7 mouse cellular contexts compared by ENCODE assay signal in genomic region chrX:160994543-160995121, GRCm38 (mm10). TPM values are rescaled to one million over a fixed set of nuclear protein-coding genes. Genes with fewer than 3 reads are reported as not detected.
DNase-seq lines count a peak whose midpoint lies in the region; ATAC-seq lines count a peak whose summit lies in the region.

Gene Cdkl5, minus strand, starts transcription at chrX:160994704.

- H3K9me3 ChIP-seq in embryonic facial prominence, embryonic 11.5 days (replicated peaks; ENCODE audit: control insufficient read depth, low read length): no peaks in the 10 kb centered on the region
- no peaks in the 10 kb centered on the region for H3K9me3 ChIP-seq in limb, embryonic 11.5 days (ENCODE audit: control insufficient read depth, low read length)
- H3K9me3 ChIP-seq in midbrain, embryonic 14.5 days (ENCODE audit: control insufficient read depth, low read length): no peaks in the 10 kb centered on the region

- no peaks in the 10 kb centered on the region for H3K4me1 ChIP-seq in embryonic facial prominence, embryonic 11.5 days (ENCODE audit: control insufficient read depth, insufficient read depth, low read length)
- H3K4me1 ChIP-seq in limb, embryonic 11.5 days (ENCODE audit: control insufficient read depth, insufficient read depth, low read length): no peaks in the 10 kb centered on the region
- 0 out of 2 replicates have a peak, but pooled peaks cover 2% of the 10 kb centered on the region for H3K4me1 ChIP-seq in midbrain, embryonic 14.5 days (ENCODE audit: control insufficient read depth, insufficient read depth, low read length)

- no peaks in the 10 kb centered on the region for H3K27me3 ChIP-seq in embryonic facial prominence, embryonic 11.5 days (ENCODE audit: control insufficient read depth, insufficient read depth, low read length)
- H3K27me3 ChIP-seq in limb, embryonic 11.5 days (ENCODE audit: control insufficient read depth, insufficient read depth, low read length): peaks cover 9% of the 10 kb centered on the region; the same call in 1 of the 2 replicates
- no peaks in the 10 kb centered on the region for H3K27me3 ChIP-seq in midbrain, embryonic 14.5 days (ENCODE audit: control insufficient read depth, insufficient read depth, low read length)

- H3K9ac ChIP-seq in embryonic facial prominence, embryonic 11.5 days (replicated peaks; ENCODE audit: low read length): peak within 1 kb of the TSS; percentile 55
- peak within 1 kb of the TSS; percentile 52 for H3K9ac ChIP-seq in limb, embryonic 11.5 days (ENCODE audit: low read length)
- H3K9ac ChIP-seq in midbrain, embryonic 14.5 days (replicated peaks; ENCODE audit: low read length): peak within 1 kb of the TSS; percentile 59

- peak; percentile 94 for ATAC-seq in embryonic facial prominence, embryonic 11.5 days (replicated peaks; ENCODE audit: insufficient number of reproducible peaks, low FRiP score, low TSS enrichment, low read depth)
- ATAC-seq in limb, embryonic 11.5 days (ENCODE audit: insufficient number of reproducible peaks, low FRiP score, low TSS enrichment, low read depth): peak; percentile 96
- ATAC-seq in midbrain, embryonic 14.5 days (ENCODE audit: low FRiP score, low TSS enrichment): peak; percentile 95

- H3K27ac ChIP-seq in embryonic facial prominence, embryonic 11.5 days (replicated peaks; ENCODE audit: low read depth, low read length): 0 out of 2 replicates have a peak within 1 kb of the TSS, but pooled peaks have one; percentile 13
- 0 out of 2 replicates have a peak within 1 kb of the TSS, but pooled peaks have one; percentile 6 for H3K27ac ChIP-seq in limb, embryonic 11.5 days (replicated peaks; ENCODE audit: low read depth, low read length)
- peak within 1 kb of the TSS; percentile 86 for H3K27ac ChIP-seq in midbrain, embryonic 14.5 days (replicated peaks; ENCODE audit: low read depth, low read length)

- WGBS in embryonic facial prominence, embryonic 11.5 days: 19% methylated on average over 52 of the region's 53 CpGs
- WGBS in limb, embryonic 11.5 days: 31% methylated on average over 53 of the region's 53 CpGs
- 21% methylated on average over 53 of the region's 53 CpGs for WGBS in midbrain, embryonic 14.5 days

- H3K36me3 ChIP-seq in embryonic facial prominence, embryonic 11.5 days (replicated peaks; ENCODE audit: control insufficient read depth, insufficient read depth, low read depth, low read length): no peaks in the 10 kb centered on the region
- H3K36me3 ChIP-seq in limb, embryonic 11.5 days (ENCODE audit: control insufficient read depth, insufficient read depth, low read length): no peaks in the 10 kb centered on the region
- no peaks in the 10 kb centered on the region for H3K36me3 ChIP-seq in midbrain, embryonic 14.5 days (ENCODE audit: control insufficient read depth, insufficient read depth, low read length)

- peak within 1 kb of the TSS; percentile 56 for H3K4me3 ChIP-seq in embryonic facial prominence, embryonic 11.5 days (ENCODE audit: low read depth, low read length)
- peak within 1 kb of the TSS; percentile 43 for H3K4me3 ChIP-seq in limb, embryonic 11.5 days (ENCODE audit: low read depth, low read length)
- peak within 1 kb of the TSS; percentile 53 for H3K4me3 ChIP-seq in midbrain, embryonic 14.5 days (replicated peaks; ENCODE audit: low read depth, low read length)

- peak within 1 kb of the TSS; percentile 41 for H3K4me2 ChIP-seq in embryonic facial prominence, embryonic 11.5 days (ENCODE audit: low read depth, low read length)
- H3K4me2 ChIP-seq in limb, embryonic 11.5 days (ENCODE audit: low read depth, severe bottlenecking): peak within 1 kb of the TSS; percentile 44
- peak within 1 kb of the TSS; percentile 56 for H3K4me2 ChIP-seq in midbrain, embryonic 14.5 days (ENCODE audit: low read length)

- peak; percentile 96 for DNase-seq in adrenal gland, postnatal 14 days
- peak; percentile 93 for DNase-seq in embryonic facial prominence, embryonic 11.5 days (ENCODE audit: low spot score)
- peak; percentile 99 for DNase-seq in heart, adult 11 months
- peak; percentile 95 for DNase-seq in kidney, adult 18-20 months
- peak; percentile 93 for DNase-seq in limb, embryonic 11.5 days (ENCODE audit: low spot score)
- peak; percentile 96 for DNase-seq in midbrain, embryonic 14.5 days
- DNase-seq in spleen, adult 18-20 months: peak; percentile 86 to 90

RNA-seq across cellular contexts. Expression of gene Cdkl5, which starts in this region (rescaled TPM):
- total RNA-seq in adrenal gland, postnatal 14 days (2021): 13.8 and 14.2 TPM in 2 replicates
- polyA plus RNA-seq in embryonic facial prominence, embryonic 11.5 days (2014; fragmentation: Nextera tagmentation; extraction: Ambion mirVana): 1.5 and 1.7 TPM in 2 replicates
- polyA plus RNA-seq in limb, embryonic 11.5 days (2014; fragmentation: Nextera tagmentation; extraction: Ambion mirVana): 1.4 and 2.0 TPM in 2 replicates
- polyA plus RNA-seq in midbrain, embryonic 14.5 days (2014; fragmentation: Nextera tagmentation; extraction: Ambion mirVana): 5.9 and 6.1 TPM in 2 replicates

Comparison
In these comparisons a context has a peak if more than half of its experiments do, and no peak if none do; other contexts are left out.
1. Peak in every context shown above with its lines: DNase-seq, ATAC-seq, H3K4me3 ChIP-seq and H3K27ac ChIP-seq.
2. H3K27ac ChIP-seq: peak in every context shown above with its lines; median percentile 86 in midbrain, embryonic 14.5 days; 13 in embryonic facial prominence, embryonic 11.5 days; 6 in limb, embryonic 11.5 days.